Mouse (Mus musculus) midbrain, postnatal 0 days (tissue): Measurements from ENCODE around the gene Dapk1. TPM values are rescaled to one million over a fixed set of nuclear protein-coding genes. Genes with fewer than 3 reads are reported as not detected.

Source experiments
- ATAC-seq: fragments of 200-750 bp; cut with Nextera tagmentation; 2 replicates; pipeline ENCODE4 v1.8.0; 2017; ENCODE audit warnings: moderate number of reproducible peaks, mild to moderate bottlenecking, moderate TSS enrichment, moderate library complexity; ENCODE audit not compliant: low FRiP score
- DNase-seq: peaks from one replicate; pipeline ENCODE4 v3.0.0-alpha.2; 2015; ENCODE audit warnings: low spot score
- H3K27ac ChIP-seq: fragments of 300-500 bp; sonication (generic); 2 replicates; pipeline ENCODE4 v1.5.1; 2014; ENCODE audit warnings: low read depth, mild to moderate bottlenecking, low read length, mixed read lengths
- H3K27me3 ChIP-seq: fragments of 300-500 bp; sonication (generic); 2 replicates; pipeline ENCODE4 v1.6.1; 2014; ENCODE audit warnings: low read length, control low read depth, mixed read lengths; ENCODE audit not compliant: insufficient read depth
- H3K36me3 ChIP-seq: fragments of 300-500 bp; sonication (generic); 2 replicates; pipeline ENCODE4 v1.6.1; 2014; ENCODE audit warnings: low read length, control low read depth, mixed read lengths; ENCODE audit not compliant: insufficient read depth
- H3K4me1 ChIP-seq: fragments of 300-500 bp; sonication (generic); 2 replicates; pipeline ENCODE4 v1.6.1; 2014; ENCODE audit warnings: mild to moderate bottlenecking, control low read depth, antibody characterized with exemption, low read length, mixed read lengths; ENCODE audit not compliant: insufficient read depth
- H3K4me2 ChIP-seq: fragments of 300-500 bp; sonication (generic); 2 replicates; pipeline ENCODE4 v1.6.1; 2014; ENCODE audit warnings: low read depth, mild to moderate bottlenecking, low read length, mixed read lengths; ENCODE audit not compliant: poor library complexity, severe bottlenecking
- H3K4me3 ChIP-seq: fragments of 300-500 bp; sonication (generic); 2 replicates; pipeline ENCODE4 v1.5.1; 2014; ENCODE audit warnings: low read depth, mild to moderate bottlenecking, low read length, moderate library complexity
- H3K9ac ChIP-seq: fragments of 300-500 bp; sonication (generic); replicated peaks from 2 replicates; pipeline ENCODE4 v1.6.1; 2014; ENCODE audit warnings: mild to moderate bottlenecking, low read length, moderate library complexity, mixed read lengths; ENCODE audit not compliant: poor library complexity, severe bottlenecking
- H3K9me3 ChIP-seq: fragments of 300-500 bp; sonication (generic); 2 replicates; pipeline ENCODE4 v1.6.1; 2016; ENCODE audit warnings: low read length, control low read depth
- CTCF ChIP-seq: IDR thresholded peaks from 2 replicates; pipeline ENCODE4 v1.5.1; 2016; ENCODE audit warnings: antibody characterized with exemption, mild to moderate bottlenecking
- WGBS: fragments of 180-500 bp; shearing (Covaris S2); extraction: QIAGEN DNeasy Blood & Tissue Kit; methylation state at CpG from one replicate; pipeline ENCODE4 v1.1.7; 2014; 5-methylcytosine and 5-hydroxymethylcytosine counted together
- polyA plus RNA-seq: library from polyadenylated mRNA; unstranded; fragments of >200 nt; fragmentation: Nextera tagmentation; extraction: Ambion mirVana; gene quantifications from 2 replicates; pipeline ENCODE4 v1.2.1, GENCODE M21; 2015
- total RNA-seq: library from RNA; depleted of rRNA; stranded (reverse); fragments of >200 nt; gene quantifications from 2 replicates; pipeline ENCODE4 v1.2.3, GENCODE M21; 2014

Dapk1 gene
- total and polyA plus RNA-seq, 2 experiments from 2014 or later: 27.6 to 68.9 TPM

GRCm38 (mm10) chr13:60735306-60735705 is 133.6 kb downstream of the Dapk1 start:
- no peak overlapping the region for H3K4me3 ChIP-seq
- TF ChIP-seq CTCF: no peak
- no peak overlapping the region for H3K4me2 ChIP-seq
- H3K9ac ChIP-seq: no peak overlapping the region
- H3K36me3 ChIP-seq: peaks cover 42% of the 10 kb centered on the region
- ATAC-seq (no peak), DNase-seq (peak; percentile 46)
- no peak overlapping the region for H3K27ac ChIP-seq
- H3K27me3 ChIP-seq: no peaks in the 10 kb centered on the region
- H3K9me3 ChIP-seq: no peaks in the 10 kb centered on the region
- H3K4me1 ChIP-seq: no peaks in the 10 kb centered on the region
- 90% methylated on average over 9 of the region's 9 CpGs for WGBS

DNA sequence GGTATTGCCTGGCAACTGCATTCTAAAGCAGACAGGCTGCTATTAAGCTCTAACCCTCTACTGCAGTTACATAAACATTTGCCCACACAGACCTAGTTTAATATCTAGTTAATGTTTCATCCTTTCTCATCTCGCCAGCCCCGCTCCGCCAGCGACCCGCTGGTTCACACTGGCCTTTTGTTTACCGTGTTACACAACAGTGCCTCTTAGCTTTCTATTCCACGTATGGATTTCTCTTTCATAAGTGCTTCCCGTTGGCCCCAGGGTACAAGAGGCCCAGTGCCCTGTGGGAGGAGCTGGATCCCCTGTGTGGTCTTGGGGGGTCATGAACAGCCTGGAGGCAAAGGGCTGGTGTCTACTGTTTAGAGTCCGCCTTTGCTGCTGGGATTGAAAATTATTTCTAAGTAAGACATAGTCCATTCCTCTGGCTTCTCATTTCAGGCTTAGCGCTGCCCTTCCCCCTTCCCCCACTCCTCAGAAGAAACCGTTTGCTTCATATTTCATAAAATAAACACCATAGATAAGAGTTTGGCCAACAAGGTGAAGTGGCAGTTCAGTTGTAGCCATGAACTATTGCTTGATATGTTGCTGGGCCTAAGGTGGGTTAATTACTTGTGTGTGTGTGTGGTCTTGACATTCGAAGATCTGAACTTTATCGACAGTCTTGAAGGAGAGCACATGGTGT is 134.8 kb downstream of the Dapk1 start:
- no peaks in the 10 kb centered on the region for H3K9me3 ChIP-seq
- no peaks in the 10 kb centered on the region for H3K4me1 ChIP-seq
- DNase-seq (no peak), ATAC-seq (no peak)
- H3K4me3 ChIP-seq: no peak overlapping the region
- peaks cover 42% of the 10 kb centered on the region for H3K36me3 ChIP-seq
- no peak overlapping the region for H3K27ac ChIP-seq
- TF ChIP-seq CTCF: no peak
- WGBS: 68% methylated on average over 13 of the region's 13 CpGs
- H3K27me3 ChIP-seq: no peaks in the 10 kb centered on the region
- H3K4me2 ChIP-seq: no peak overlapping the region
- H3K9ac ChIP-seq: no peak overlapping the region

DNA sequence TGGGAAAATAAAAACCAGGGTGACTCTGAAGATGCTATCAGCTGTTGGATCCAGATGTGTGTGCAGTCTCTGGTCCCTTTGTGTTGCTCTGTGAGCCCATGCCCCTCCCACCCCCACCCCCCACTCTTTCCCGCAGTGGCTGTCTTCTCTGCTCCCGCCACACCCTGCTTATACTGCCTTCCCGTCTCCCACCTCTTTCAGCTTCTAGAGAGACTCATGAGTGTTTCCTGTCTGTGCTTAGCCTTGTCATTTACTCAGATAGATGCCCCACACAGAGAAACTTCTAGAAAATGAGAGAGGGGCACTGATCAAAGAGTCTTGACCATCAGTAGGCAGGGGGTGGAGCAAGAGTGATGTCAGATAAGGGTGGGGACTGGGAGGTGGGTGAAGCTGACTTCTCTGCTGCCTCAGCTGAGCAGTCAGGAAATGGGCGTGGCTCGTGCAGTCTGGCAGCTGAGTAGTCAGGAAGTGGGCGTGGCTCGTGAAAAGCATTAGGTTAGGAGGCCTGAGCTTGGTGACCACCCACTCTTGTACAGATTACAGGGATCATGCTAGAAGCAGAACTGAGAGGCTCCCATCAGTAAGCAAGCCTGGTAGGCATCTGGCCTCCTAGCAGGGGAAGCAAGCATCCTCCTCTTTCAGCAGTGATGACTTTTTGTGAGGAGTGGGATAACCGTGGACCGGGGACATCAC is 136.0 kb downstream of the Dapk1 start:
- Histone ChIP-seq H3K9me3 (no peaks in the 10 kb centered on the region), H3K4me1 (no peaks in the 10 kb centered on the region), H3K27me3 (no peaks in the 10 kb centered on the region), H3K36me3 (peaks cover 45% of the 10 kb centered on the region), H3K27ac (peak overlapping the region; percentile 47; the same call in 1 of the 2 replicates), H3K4me2 (no peak overlapping the region), H3K4me3 (no peak overlapping the region), H3K9ac (no peak overlapping the region)
- ATAC-seq (peak; percentile 45), DNase-seq (peak; percentile 61)
- 25% methylated on average over 9 of the region's 9 CpGs for WGBS
- TF ChIP-seq CTCF: no peak

- H3K4me3 ChIP-seq: no peak overlapping the region
- ATAC-seq (peak; percentile 69), DNase-seq (peak; percentile 90)
- H3K27ac ChIP-seq: peak overlapping the region; percentile 47; the same call in 1 of the 2 replicates
- H3K4me1 ChIP-seq: no peaks in the 10 kb centered on the region
- WGBS: 15% methylated on average over 9 of the region's 9 CpGs
- peak; percentile 87 for TF ChIP-seq CTCF
- H3K9me3 ChIP-seq: no peaks in the 10 kb centered on the region
- H3K9ac ChIP-seq: no peak overlapping the region
- peaks cover 44% of the 10 kb centered on the region for H3K36me3 ChIP-seq
- H3K27me3 ChIP-seq: no peaks in the 10 kb centered on the region
- no peak overlapping the region for H3K4me2 ChIP-seq
Measured at GRCm38 (mm10) chr13:60738429-60738828, 136.7 kb downstream of the Dapk1 start.

DNA sequence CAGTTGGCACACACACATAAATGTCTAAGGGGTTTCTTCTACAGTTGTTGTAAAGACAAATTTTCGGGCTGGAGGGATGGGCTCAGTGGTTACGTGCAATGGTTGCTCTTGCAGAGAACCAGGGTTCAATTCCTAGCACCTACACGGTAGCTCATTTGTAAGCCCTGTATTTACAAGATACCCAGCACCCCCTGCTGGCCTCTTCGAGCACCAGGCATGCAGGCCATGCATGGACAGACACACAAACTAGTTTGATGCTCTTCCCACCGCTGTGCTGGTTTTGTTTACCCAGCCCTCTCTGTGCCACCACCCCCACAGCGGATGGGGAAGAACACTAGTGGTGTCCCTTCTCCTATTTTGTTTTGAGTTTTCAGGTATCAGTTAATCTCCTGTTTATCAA is 138.5 kb downstream of the Dapk1 start:
- DNase-seq (no peak), ATAC-seq (no peak)
- no peaks in the 10 kb centered on the region for H3K9me3 ChIP-seq
- no peak overlapping the region for H3K4me2 ChIP-seq
- H3K27me3 ChIP-seq: no peaks in the 10 kb centered on the region
- no peak overlapping the region for H3K4me3 ChIP-seq
- H3K27ac ChIP-seq: no peak overlapping the region
- 91% methylated on average over 6 of the region's 6 CpGs for WGBS
- H3K4me1 ChIP-seq: no peaks in the 10 kb centered on the region
- no peak overlapping the region for H3K9ac ChIP-seq
- H3K36me3 ChIP-seq: peaks cover 41% of the 10 kb centered on the region
- TF ChIP-seq CTCF: peak; percentile 41

- Histone ChIP-seq H3K4me3 (no peak overlapping the region), H3K4me1 (no peaks in the 10 kb centered on the region), H3K9ac (no peak overlapping the region), H3K27ac (no peak overlapping the region), H3K36me3 (peaks cover 32% of the 10 kb centered on the region), H3K4me2 (no peak overlapping the region), H3K27me3 (no peaks in the 10 kb centered on the region), H3K9me3 (no peaks in the 10 kb centered on the region)
- ATAC-seq: no peak
- TF ChIP-seq CTCF: no peak
- no peak for DNase-seq
- WGBS: 91% methylated on average over 3 of the region's 3 CpGs
Measured at GRCm38 (mm10) chr13:60742611-60743010, 140.9 kb downstream of the Dapk1 start.
